Mouse (Mus musculus) MEL (cell line): ENCODE measurements around the gene Phf12. TPM values are rescaled to one million over a fixed set of nuclear protein-coding genes. Genes with fewer than 3 reads are reported as not detected.

Experiments used
- DNase-seq: peaks from one replicate; pipeline ENCODE4 v3.0.0; 2011; ENCODE audit warnings: low read depth, low spot score
- H3K27ac ChIP-seq: 2 replicates; pipeline ENCODE4 v1.5.1; 2012; ENCODE audit warnings: low read depth, mild to moderate bottlenecking, control low read depth, low read length, moderate library complexity; ENCODE audit not compliant: control insufficient read depth
- H3K27me3 ChIP-seq, 2 experiments: fragments of 150-350 bp in 1 of 2; sonication (generic) in 1 of 2; 2 replicates each; pipeline ENCODE4 v1.6.1; 2012; ENCODE audit warnings: low read length in 2 of 2, mild to moderate bottlenecking in 2 of 2, improper control_type of control experiment in 1 of 2, moderate library complexity in 1 of 2; ENCODE audit not compliant: insufficient read depth in 2 of 2, control insufficient read depth in 1 of 2
- H3K36me3 ChIP-seq, 2 experiments: 2 replicates each; pipeline ENCODE4 v1.6.1; 2012 to 2014; ENCODE audit warnings: low read length in 2 of 2, improper control_type of control experiment in 1 of 2, inconsistent platforms in 1 of 2, mild to moderate bottlenecking in 1 of 2; ENCODE audit not compliant: insufficient read depth in 2 of 2, control insufficient read depth in 1 of 2
- H3K4me1 ChIP-seq, 2 experiments: fragments of 150-350 bp in 1 of 2; sonication (generic) in 1 of 2; 2 replicates each; pipeline ENCODE4 v1.6.1; 2012; ENCODE audit warnings: low read length in 2 of 2, improper control_type of control experiment in 1 of 2, mild to moderate bottlenecking in 1 of 2; ENCODE audit not compliant: insufficient read depth in 2 of 2, control insufficient read depth in 1 of 2
- H3K4me3 ChIP-seq, 2 experiments: fragments of 150-350 bp in 1 of 2; sonication (generic) in 1 of 2; 2 replicates each; pipeline ENCODE4 v1.5.1; 2012; ENCODE audit warnings: low read depth in 2 of 2, low read length in 2 of 2, mild to moderate bottlenecking in 2 of 2, moderate library complexity in 2 of 2, control low read depth in 1 of 2, improper control_type of control experiment in 1 of 2; ENCODE audit not compliant: control insufficient read depth in 1 of 2, insufficient read depth in 1 of 2
- H3K79me2 ChIP-seq: 2 replicates; pipeline ENCODE4 v1.6.1; 2012; ENCODE audit warnings: mild to moderate bottlenecking, low read length, moderate library complexity; ENCODE audit not compliant: control insufficient read depth, poor library complexity, insufficient read depth
- H3K9ac ChIP-seq: 2 replicates; pipeline ENCODE4 v1.6.1; 2012; ENCODE audit warnings: low read depth, mild to moderate bottlenecking, control low read depth, low read length, moderate library complexity; ENCODE audit not compliant: control insufficient read depth, poor library complexity, severe bottlenecking
- H3K9me3 ChIP-seq: fragments of 150-350 bp; sonication (generic); replicated peaks from 2 replicates; pipeline ENCODE4 v1.6.1; 2012; ENCODE audit warnings: mild to moderate bottlenecking, low read length, improper control_type of control experiment, moderate library complexity; ENCODE audit not compliant: insufficient read depth
- CTCF ChIP-seq, 3 experiments: IDR thresholded peaks in 2 of 3; conservative IDR thresholded peaks in 1 of 3; 2 replicates each; pipeline ENCODE4 v1.5.1; 2011 to 2012; ENCODE audit warnings: low read length in 3 of 3, low read depth in 2 of 3, mild to moderate bottlenecking in 2 of 3, improper control_type of control experiment in 1 of 3, inconsistent platforms in 1 of 3, mixed read lengths in 1 of 3, moderate library complexity in 1 of 3; ENCODE audit not compliant: control insufficient read depth in 1 of 3, insufficient read depth in 1 of 3, poor library complexity in 1 of 3, severe bottlenecking in 1 of 3
- E2F4 ChIP-seq: IDR thresholded peaks from 2 replicates; pipeline ENCODE4 v1.6.1; 2011; ENCODE audit warnings: low read depth, low read length, improper control_type of control experiment, borderline replicate concordance
- ELF1 ChIP-seq: IDR thresholded peaks from 2 replicates; pipeline ENCODE4 v1.6.1; 2014; ENCODE audit warnings: low read depth, mild to moderate bottlenecking, inconsistent platforms, low read length, improper control_type of control experiment, moderate library complexity
- EP300 ChIP-seq, 2 experiments: IDR thresholded peaks; 2 replicates each; pipeline ENCODE4 v1.6.1; 2011; ENCODE audit warnings: improper control_type of control experiment in 2 of 2, low read length in 2 of 2, low read depth in 1 of 2, mild to moderate bottlenecking in 1 of 2
- HCFC1 ChIP-seq: IDR thresholded peaks from 2 replicates; pipeline ENCODE4 v1.6.1; 2012; ENCODE audit warnings: low read depth, mild to moderate bottlenecking, inconsistent platforms, low read length, improper control_type of control experiment, moderate library complexity
- JUND ChIP-seq: IDR thresholded peaks from 2 replicates; pipeline ENCODE4 v1.6.1; 2011; ENCODE audit warnings: low read depth, mild to moderate bottlenecking, improper control_type of control experiment, low read length
- MAZ ChIP-seq: IDR thresholded peaks from 2 replicates; pipeline ENCODE4 v1.6.1; 2012; ENCODE audit warnings: low read depth, mild to moderate bottlenecking, inconsistent platforms, low read length, improper control_type of control experiment
- MEF2A ChIP-seq: IDR thresholded peaks from 2 replicates; pipeline ENCODE4 v1.6.1; 2014; ENCODE audit warnings: low read depth, mild to moderate bottlenecking, inconsistent platforms, low read length, improper control_type of control experiment; ENCODE audit not compliant: poor library complexity, insufficient replicate concordance, severe bottlenecking; ENCODE audit errors: extremely low read depth
- NRF1 ChIP-seq: IDR thresholded peaks from 2 replicates; pipeline ENCODE4 v1.6.1; 2014; ENCODE audit warnings: low read depth, mild to moderate bottlenecking, inconsistent platforms, low read length, improper control_type of control experiment, moderate library complexity; ENCODE audit not compliant: poor library complexity, insufficient read depth, severe bottlenecking
- POLR2AphosphoS5 ChIP-seq: IDR thresholded peaks from 2 replicates; pipeline ENCODE4 v1.6.1; 2012; ENCODE audit warnings: low read depth, borderline replicate concordance, mild to moderate bottlenecking, inconsistent platforms, low read length, moderate library complexity, mixed read lengths
- SIN3A ChIP-seq: IDR thresholded peaks from 2 replicates; pipeline ENCODE4 v1.6.1; 2012; ENCODE audit warnings: low read length, improper control_type of control experiment, inconsistent platforms
- SMC3 ChIP-seq: IDR thresholded peaks from 2 replicates; pipeline ENCODE4 v1.6.1; 2011; ENCODE audit warnings: low read depth, low read length, improper control_type of control experiment
- TCF12 ChIP-seq: IDR thresholded peaks from 2 replicates; pipeline ENCODE4 v1.6.1; 2014; ENCODE audit warnings: low read depth, mild to moderate bottlenecking, inconsistent platforms, low read length, improper control_type of control experiment, moderate library complexity
- UBTF ChIP-seq: IDR thresholded peaks from 2 replicates; pipeline ENCODE4 v1.6.1; 2012; ENCODE audit warnings: low read depth, mild to moderate bottlenecking, inconsistent platforms, low read length, improper control_type of control experiment, moderate library complexity, borderline replicate concordance; ENCODE audit not compliant: insufficient read depth
- USF1 ChIP-seq: IDR thresholded peaks from 2 replicates; pipeline ENCODE4 v1.6.1; 2014; ENCODE audit warnings: low read depth, mild to moderate bottlenecking, inconsistent platforms, low read length, improper control_type of control experiment, moderate library complexity
- USF2 ChIP-seq, 2 experiments: IDR thresholded peaks; 2 replicates each; pipeline ENCODE4 v1.6.1; 2011 to 2012; ENCODE audit warnings: improper control_type of control experiment in 2 of 2, low read length in 2 of 2, borderline replicate concordance in 1 of 2, inconsistent platforms in 1 of 2, low read depth in 1 of 2, mild to moderate bottlenecking in 1 of 2; ENCODE audit not compliant: insufficient read depth in 1 of 2
- ZC3H11A ChIP-seq: IDR thresholded peaks from 2 replicates; pipeline ENCODE4 v1.6.1; 2012; ENCODE audit warnings: low read depth, mild to moderate bottlenecking, inconsistent platforms, low read length, improper control_type of control experiment
- ZNF384 ChIP-seq: IDR thresholded peaks from 2 replicates; pipeline ENCODE4 v1.6.1; 2012; ENCODE audit warnings: low read depth, mild to moderate bottlenecking, inconsistent platforms, low read length, improper control_type of control experiment
- polyA plus RNA-seq, 2 experiments: library from polyadenylated mRNA; stranded (reverse) in 1 of 2; unstranded in 1 of 2; fragments of >175 nt in 1 of 2; fragments of >200 nt in 1 of 2; gene quantifications; 2 replicates each; pipeline versions ENCODE4 v1.2.1 to v1.2.4; 2012; ENCODE audit warnings: low replicate concordance in 2 of 2, low read depth in 1 of 2; ENCODE audit not compliant: insufficient read length in 2 of 2, insufficient read depth in 1 of 2, missing spikeins in 1 of 2
- total RNA-seq: library from RNA; depleted of rRNA; stranded (reverse); fragments of 300-350 nt; gene quantifications from 2 replicates; pipeline ENCODE4 v1.2.3, GENCODE M21; 2012

Phf12 gene
- total and polyA plus RNA-seq, 3 experiments = 20.7 to 56.9 (median 43.8) TPM

DNA sequence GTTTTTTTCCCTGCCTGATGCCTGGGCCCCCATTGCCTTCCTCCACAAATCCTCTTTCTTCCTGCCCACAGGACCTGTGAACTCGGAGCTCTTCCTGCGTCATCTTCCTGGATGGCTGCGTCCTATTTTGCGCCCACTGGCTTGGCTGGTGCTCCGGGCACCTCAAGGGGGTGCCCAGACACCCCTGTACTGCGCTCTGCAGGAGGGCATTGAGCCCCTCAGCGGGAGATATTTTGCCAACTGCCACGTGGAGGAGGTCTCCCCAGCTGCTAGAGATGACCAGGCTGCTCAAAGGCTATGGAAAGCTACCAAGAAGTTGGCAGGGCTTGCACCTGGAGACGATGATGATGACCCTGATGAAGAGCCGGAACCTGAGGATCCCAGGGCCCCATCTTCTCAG is 54.2 kb downstream of the Phf12 start:
- DNase-seq = no peak
- Histone ChIP-seq H3K79me2 (peaks cover 8% of the 10 kb centered on the region; the same call in 1 of the 2 replicates), H3K9ac (no peak overlapping the region), H3K27ac (no peak overlapping the region), H3K4me1 (peaks cover 6% of the 10 kb centered on the region in 2 experiments; a peak in 3 of 4 replicates), H3K4me3 (no peak overlapping the region), H3K27me3 (no peaks in the 10 kb centered on the region), H3K36me3 (peaks cover 0 to 6% of the 10 kb centered on the region in 2 experiments; a peak in 2 of 4 replicates), H3K9me3 (no peaks in the 10 kb centered on the region)
- TF ChIP-seq ZNF384 (no peak), EP300 (IDR thresholded peaks at IDR 0.05; ENCODE audit: low read depth in 1 of 2, low read length in 2 of 2) (no peak), UBTF (no peak), HCFC1 (no peak), ZC3H11A (no peak), TCF12 (no peak), NRF1 (no peak), USF1 (no peak)

DNA sequence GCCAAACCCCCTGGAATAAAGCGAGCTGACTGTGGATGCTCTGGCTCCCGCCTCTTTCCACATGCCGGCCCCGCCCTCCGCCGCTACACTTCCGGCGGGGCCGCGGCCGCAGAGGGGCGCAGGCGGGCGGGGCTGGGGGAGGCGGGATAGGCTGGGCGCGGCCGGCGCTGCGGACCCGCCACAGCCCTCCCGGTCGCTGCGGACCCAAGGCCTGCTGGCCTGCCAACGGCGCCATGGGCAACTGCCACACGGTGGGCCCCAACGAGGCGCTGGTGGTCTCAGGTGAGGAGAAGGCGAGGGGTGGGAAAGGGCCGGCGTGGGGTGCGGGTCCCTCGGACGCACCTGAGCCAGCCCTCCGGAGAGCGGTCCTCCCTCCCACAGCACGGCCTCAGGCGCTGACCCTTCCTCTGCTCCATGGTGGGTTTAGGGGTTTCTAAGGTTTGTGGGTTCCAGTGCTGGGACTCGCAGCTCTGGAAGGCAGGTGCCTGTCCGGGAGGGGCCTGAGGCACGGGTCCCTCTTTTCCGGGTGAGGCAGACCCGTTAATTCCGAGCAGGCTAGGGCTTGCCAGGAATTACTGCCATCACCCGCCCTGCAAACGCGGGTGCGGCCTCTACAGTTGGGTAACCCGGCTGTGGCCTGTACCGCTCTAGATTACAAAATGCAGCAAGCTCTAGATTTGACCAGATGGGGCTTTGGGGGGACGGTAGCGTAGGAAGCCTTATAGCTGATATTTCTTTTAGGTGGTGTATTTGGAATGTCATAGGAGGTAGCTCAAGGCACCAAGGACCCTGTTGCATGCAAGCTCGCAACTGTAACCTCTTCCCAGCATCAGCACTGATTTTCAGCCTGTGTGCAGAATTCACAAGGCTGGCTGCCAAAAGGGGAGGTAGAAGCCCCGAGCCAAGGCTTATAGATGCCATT is 55.5 kb downstream of the Phf12 start, which contains the start of gene Flot2:
Gene Flot2, plus strand, starts transcription at position 101 of the 922 bp plus-strand sequence.
- no peak for TF ChIP-seq SIN3A
- no peak for TF ChIP-seq CTCF (IDR thresholded peaks at IDR 0.05 in 2 of 3, conservative IDR thresholded peaks at IDR 0.05 in 1 of 3; ENCODE audit: control insufficient read depth in 1 of 3, insufficient read depth in 1 of 3, low read depth in 2 of 3, low read length in 3 of 3, poor library complexity in 1 of 3, severe bottlenecking in 1 of 3)
- TF ChIP-seq SMC3 = no peak
- TF ChIP-seq NRF1 = no peak
- TF ChIP-seq JUND = no peak
- TF ChIP-seq MAZ = no peak
- TF ChIP-seq EP300 (IDR thresholded peaks at IDR 0.05; ENCODE audit: low read depth in 1 of 2, low read length in 2 of 2) = no peak
- TF ChIP-seq ELF1 = no peak
- TF ChIP-seq POLR2AphosphoS5 = no peak
- TF ChIP-seq UBTF = no peak
- TF ChIP-seq USF2 (IDR thresholded peaks at IDR 0.05; ENCODE audit: borderline replicate concordance in 1 of 2, insufficient read depth in 1 of 2, low read depth in 1 of 2, low read length in 2 of 2) = no peak
- no peak for TF ChIP-seq MEF2A
- TF ChIP-seq ZNF384 = no peak
- no peak for TF ChIP-seq USF1
- no peak for TF ChIP-seq E2F4

More for the DNA sequence above, 55.5 kb downstream of the Phf12 start, which contains the start of gene Flot2:
- H3K36me3 ChIP-seq = peaks cover 0 to 4% of the 10 kb centered on the region in 2 experiments; a peak in 2 of 4 replicates
- H3K4me3 ChIP-seq = no peak within 1 kb of the TSS
- peaks cover 2 to 3% of the 10 kb centered on the region in 2 experiments; a peak in 2 of 4 replicates for H3K4me1 ChIP-seq
- DNase-seq = no peak
- no peak within 1 kb of the TSS for H3K27ac ChIP-seq
- no peaks in the 10 kb centered on the region for H3K9me3 ChIP-seq
- no peaks in the 10 kb centered on the region for H3K27me3 ChIP-seq
- H3K79me2 ChIP-seq = no peaks in the 10 kb centered on the region
- no peak within 1 kb of the TSS for H3K9ac ChIP-seq
